Mouse (Mus musculus) ES-Bruce4 (cell line): ENCODE measurements around the gene Gba. TPM values are rescaled to one million over a fixed set of nuclear protein-coding genes. Genes with fewer than 3 reads are reported as not detected.
A peak's percentile ranks its signal among the peaks of the same experiment; 100 is the strongest.

Experiments
- H3K27ac ChIP-seq: 2 replicates; pipeline ENCODE4 v1.5.1; 2012; ENCODE audit warnings: low read length, inconsistent platforms; ENCODE audit not compliant: insufficient read depth
- H3K27me3 ChIP-seq: 2 replicates; pipeline ENCODE4 v1.6.1; 2012; ENCODE audit warnings: mild to moderate bottlenecking, low read length, inconsistent platforms; ENCODE audit not compliant: control insufficient read depth, poor library complexity, insufficient read depth, severe bottlenecking
- H3K36me3 ChIP-seq: 2 replicates; pipeline ENCODE4 v1.6.1; 2012; ENCODE audit warnings: inconsistent platforms, mild to moderate bottlenecking, low read length, moderate library complexity; ENCODE audit not compliant: control insufficient read depth, poor library complexity, insufficient read depth, severe bottlenecking
- H3K4me1 ChIP-seq: one replicate; pipeline ENCODE4 v1.8.1; 2011; ENCODE audit warnings: low read length; ENCODE audit not compliant: control insufficient read depth, insufficient read depth
- H3K4me3 ChIP-seq: 2 replicates; pipeline ENCODE4 v1.5.1; 2011; ENCODE audit warnings: low read depth, mild to moderate bottlenecking, low read length
- H3K9ac ChIP-seq: 2 replicates; pipeline ENCODE4 v1.6.1; 2012; ENCODE audit warnings: low read depth, mild to moderate bottlenecking, inconsistent platforms; ENCODE audit not compliant: poor library complexity, severe bottlenecking
- H3K9me3 ChIP-seq: replicated peaks from 2 replicates; pipeline ENCODE4 v1.6.1; 2012; ENCODE audit warnings: mild to moderate bottlenecking, low read length, inconsistent platforms; ENCODE audit not compliant: control insufficient read depth, poor library complexity, insufficient read depth, severe bottlenecking
- CTCF ChIP-seq: IDR thresholded peaks from one replicate; pipeline ENCODE4 v1.8.1; 2011; ENCODE audit warnings: low read depth, low read length
- EP300 ChIP-seq: IDR thresholded peaks from 2 replicates; pipeline ENCODE4 v1.6.1; 2011; ENCODE audit warnings: low read depth, low read length; ENCODE audit not compliant: insufficient read depth
- POLR2A ChIP-seq: IDR thresholded peaks from one replicate; pipeline ENCODE4 v1.8.1; 2011; ENCODE audit warnings: low read length; ENCODE audit not compliant: insufficient read depth
- polyA plus RNA-seq: library from polyadenylated mRNA; stranded (reverse); fragments of >200 nt; gene quantifications from 2 replicates; pipeline ENCODE4 v1.2.4, GENCODE M21; 2011; ENCODE audit warnings: low read depth; ENCODE audit not compliant: missing spikeins, insufficient read depth, insufficient read length

Gene Gba
- polyA plus RNA-seq, 1 experiment: 31.5 TPM

DNA sequence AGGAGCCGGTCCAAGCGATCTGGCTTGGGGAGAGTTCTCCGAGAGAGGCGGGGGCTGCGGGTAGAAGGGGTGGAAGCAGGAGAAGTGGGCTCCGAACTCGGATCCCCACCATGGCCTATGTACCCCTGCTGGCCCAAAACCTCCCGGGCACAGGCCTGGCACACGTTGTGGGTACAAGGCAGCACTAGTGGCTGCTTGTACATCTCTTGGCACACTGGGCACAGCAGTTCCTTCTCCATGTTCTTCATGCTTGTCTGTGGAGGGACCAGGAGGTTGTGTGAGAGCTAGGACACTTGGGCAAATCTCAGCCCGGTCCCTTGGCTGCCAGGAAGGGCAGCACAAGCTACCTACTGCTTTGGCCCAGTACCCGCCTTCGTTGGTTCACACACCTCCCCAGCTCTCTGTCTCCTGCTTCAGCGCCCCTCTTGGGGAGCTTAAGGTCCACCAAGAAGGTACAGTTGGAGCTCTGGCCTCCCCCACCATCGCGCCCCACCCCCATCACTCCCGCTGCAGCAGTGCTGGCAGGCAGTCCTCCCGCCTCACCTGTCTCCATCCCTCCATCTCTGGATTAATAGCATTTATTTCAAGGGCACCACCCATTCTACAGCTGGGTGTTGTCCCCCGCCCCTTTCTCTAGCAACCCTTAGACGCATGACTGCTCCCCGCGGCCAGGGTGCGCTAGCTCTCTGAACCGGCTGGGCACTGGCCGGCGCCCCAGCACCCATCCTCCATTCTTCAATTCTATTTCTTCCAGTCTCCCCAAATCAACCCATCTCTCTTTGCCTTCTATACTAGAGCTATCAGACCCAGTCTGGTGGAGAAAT is 41.6 kb downstream of the Gba start:
- TF ChIP-seq EP300 (no peak), CTCF (no peak), POLR2A (no peak)
- peak overlapping the region; percentile 57 for H3K4me3 ChIP-seq

DNA sequence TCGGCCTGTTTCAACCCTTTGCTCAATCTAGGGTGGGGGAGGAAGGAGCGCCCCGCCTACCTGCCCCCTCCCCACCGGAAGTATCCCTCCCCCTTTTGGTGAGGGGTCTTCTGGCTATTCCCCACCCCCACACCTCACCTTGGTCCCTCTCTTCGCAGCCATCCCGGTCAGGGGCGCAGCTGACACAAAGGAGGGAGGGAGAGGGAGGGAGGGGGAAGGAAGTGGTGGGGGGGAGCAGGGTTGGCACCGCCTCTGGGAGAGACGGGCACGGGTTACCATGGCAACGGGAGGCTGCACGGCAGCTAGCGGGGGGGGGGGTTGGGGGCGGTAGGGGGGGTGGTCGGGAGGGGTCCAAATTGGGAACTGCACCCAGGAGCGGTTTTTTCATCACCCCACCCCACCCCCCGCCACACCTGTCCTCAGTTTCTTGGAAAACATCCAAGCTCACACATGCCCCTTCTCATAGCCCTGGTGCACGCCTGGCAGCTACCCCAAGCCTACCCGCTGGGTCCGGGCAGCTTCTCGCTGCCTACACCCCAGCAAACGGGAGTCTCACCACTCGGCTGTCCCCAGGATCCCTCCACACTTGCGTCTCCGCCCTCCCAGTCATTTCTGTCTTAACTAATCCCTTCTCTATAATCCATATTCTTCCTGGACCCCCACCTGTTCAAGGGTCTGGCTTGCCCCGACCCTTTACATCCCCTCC is 42.4 kb downstream of the Gba start:
- peaks cover 2% of the 10 kb centered on the region for H3K4me1 ChIP-seq
- H3K36me3 ChIP-seq: peaks cover 2% of the 10 kb centered on the region; the same call in 1 of the 2 replicates
- TF ChIP-seq POLR2A (no peak), CTCF (no peak), EP300 (no peak)
- no peak overlapping the region for H3K27ac ChIP-seq
- H3K4me3 ChIP-seq: peak overlapping the region; percentile 64
- H3K27me3 ChIP-seq: no peaks in the 10 kb centered on the region
- peak overlapping the region; percentile 36 for H3K9ac ChIP-seq
- H3K9me3 ChIP-seq: no peaks in the 10 kb centered on the region

More for the DNA sequence above, 41.6 kb downstream of the Gba start:
- peak overlapping the region; percentile 36 for H3K9ac ChIP-seq
- H3K27ac ChIP-seq: no peak overlapping the region
- H3K27me3 ChIP-seq: no peaks in the 10 kb centered on the region
- H3K4me1 ChIP-seq: peaks cover 2% of the 10 kb centered on the region
- H3K36me3 ChIP-seq: peaks cover 2% of the 10 kb centered on the region; the same call in 1 of the 2 replicates
- H3K9me3 ChIP-seq: no peaks in the 10 kb centered on the region

DNA sequence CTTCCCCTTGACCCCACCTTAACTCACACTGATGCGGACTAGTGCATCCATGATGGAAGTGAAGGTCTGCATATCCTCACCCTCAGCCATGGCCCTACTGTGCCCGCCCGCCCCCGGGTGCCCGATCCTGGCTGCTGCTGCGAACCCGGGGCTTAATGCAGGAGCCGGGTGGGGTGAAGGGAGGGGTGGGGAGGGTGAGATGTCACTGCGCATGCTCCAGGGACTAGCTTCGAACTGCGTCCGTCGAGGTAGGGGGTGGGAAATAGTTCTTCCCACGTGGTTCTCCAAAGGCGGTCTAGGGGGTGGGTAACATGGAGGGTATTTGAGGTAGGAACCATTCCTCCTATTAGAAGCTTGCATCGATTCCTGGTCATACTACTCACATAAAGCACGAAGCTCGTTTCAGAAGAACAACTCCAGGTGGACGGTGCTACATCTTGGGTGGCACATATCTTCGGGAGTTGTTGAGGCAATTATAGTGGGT is 43.0 kb downstream of the Gba start, which contains the start of gene Krtcap2:
Gene Krtcap2, plus strand, starts transcription at position 279 of the 484 bp plus-strand sequence.
- no peaks in the 10 kb centered on the region for H3K9me3 ChIP-seq
- peaks cover 2% of the 10 kb centered on the region for H3K4me1 ChIP-seq
- peak within 1 kb of the TSS; percentile 92 for H3K4me3 ChIP-seq
- TF ChIP-seq CTCF (no peak), POLR2A (no peak), EP300 (no peak)
- peak within 1 kb of the TSS; percentile 84 for H3K9ac ChIP-seq
- peak within 1 kb of the TSS; percentile 37 for H3K27ac ChIP-seq
- H3K36me3 ChIP-seq: peaks cover 2% of the 10 kb centered on the region; the same call in 1 of the 2 replicates
- H3K27me3 ChIP-seq: no peaks in the 10 kb centered on the region

DNA sequence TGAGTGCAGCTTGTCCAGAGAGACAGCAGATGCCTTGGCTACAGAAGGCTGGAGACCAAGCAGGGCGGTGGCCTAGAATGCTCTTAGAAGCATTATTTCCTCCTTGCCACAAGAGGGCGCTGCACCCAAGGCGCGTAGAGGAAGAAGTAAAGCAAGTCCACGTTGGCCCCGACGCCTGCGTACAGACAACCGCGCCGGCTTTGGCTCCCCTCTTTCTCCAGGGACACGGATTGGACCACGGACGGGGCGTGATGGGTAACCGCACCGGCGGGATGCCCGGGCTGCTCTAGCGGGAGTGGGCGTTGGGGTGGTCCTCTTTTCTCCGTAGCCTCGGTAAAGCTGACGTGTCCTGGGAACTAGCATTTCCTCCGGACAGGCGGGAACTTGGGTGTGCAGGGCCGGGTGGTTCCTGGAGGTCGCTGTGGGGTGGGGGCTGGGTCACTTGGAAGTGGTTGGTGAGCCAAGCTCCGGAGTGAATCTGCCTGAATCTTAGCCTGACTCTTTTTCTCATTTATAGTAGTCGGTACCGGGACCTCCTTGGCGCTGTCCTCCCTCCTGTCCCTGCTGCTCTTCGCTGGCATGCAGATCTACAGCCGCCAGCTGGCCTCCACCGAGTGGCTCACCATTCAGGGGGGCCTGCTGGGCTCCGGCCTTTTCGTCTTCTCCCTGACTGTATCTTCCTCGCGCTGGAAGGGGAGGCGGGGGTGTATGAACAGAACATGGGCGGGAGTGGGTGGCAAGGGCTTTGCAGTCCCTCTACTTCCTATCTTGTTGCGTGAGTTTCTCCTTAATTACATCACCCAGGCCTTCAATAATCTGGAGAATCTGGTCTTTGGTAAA is 43.8 kb downstream of the Gba start, which contains the start of gene Trim46:
Gene Trim46, minus strand, starts transcription at position 49 of the 840 bp plus-strand sequence.
- peak within 1 kb of the TSS; percentile 37 for H3K27ac ChIP-seq

DNA sequence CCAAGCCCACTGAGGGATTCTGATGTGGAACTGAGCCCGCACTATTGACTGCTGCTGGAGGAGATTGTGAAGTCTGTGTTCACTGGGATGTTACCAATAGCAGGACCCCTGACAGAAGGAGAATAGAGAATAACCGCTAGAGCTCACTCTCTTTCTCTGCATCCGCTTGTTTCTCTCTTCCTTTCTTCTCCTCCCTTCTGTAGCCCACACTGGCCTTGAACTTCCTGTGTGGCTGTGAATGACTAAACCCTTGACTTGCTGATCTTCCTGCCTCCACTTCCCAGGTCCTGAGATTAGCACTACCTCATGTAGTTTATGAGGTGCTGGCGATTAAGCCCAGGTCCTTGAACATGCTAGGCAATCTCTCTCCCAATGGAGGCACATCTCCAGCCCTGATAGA is 44.7 kb downstream of the Gba start:
- H3K9me3 ChIP-seq: no peaks in the 10 kb centered on the region
- 0 out of 2 replicates have a peak, but pooled peaks cover 2% of the 10 kb centered on the region for H3K36me3 ChIP-seq
- H3K27me3 ChIP-seq: no peaks in the 10 kb centered on the region
- peaks cover 2% of the 10 kb centered on the region for H3K4me1 ChIP-seq
- H3K4me3 ChIP-seq: peak overlapping the region; percentile 11; the same call in 1 of the 2 replicates
- no peak for TF ChIP-seq EP300
- TF ChIP-seq CTCF: no peak
- no peak for TF ChIP-seq POLR2A
- H3K27ac ChIP-seq: no peak overlapping the region
- peak overlapping the region; percentile 84; the same call in 1 of the 2 replicates for H3K9ac ChIP-seq

More for the DNA sequence above, 43.8 kb downstream of the Gba start, which contains the start of gene Trim46:
- Histone ChIP-seq H3K4me1 (peaks cover 2% of the 10 kb centered on the region), H3K9me3 (no peaks in the 10 kb centered on the region), H3K36me3 (0 out of 2 replicates have a peak, but pooled peaks cover 2% of the 10 kb centered on the region), H3K27me3 (no peaks in the 10 kb centered on the region), H3K9ac (peak within 1 kb of the TSS; percentile 84), H3K4me3 (peak within 1 kb of the TSS; percentile 92)
- no peak for TF ChIP-seq CTCF
- TF ChIP-seq POLR2A: no peak
- TF ChIP-seq EP300: no peak
